Mouse (Mus musculus) kidney, adult 2 months (tissue): ENCODE measurements around the gene Zc3h12c.

Experiments
- CTCF ChIP-seq: fragments of 200-500 bp; conservative IDR thresholded peaks from 2 replicates; pipeline ENCODE4 v1.5.1; 2011; ENCODE audit warnings: low read depth, mild to moderate bottlenecking, control low read depth, low read length, moderate library complexity, mixed read lengths; ENCODE audit not compliant: insufficient read depth, insufficient read length
- POLR2A ChIP-seq: fragments of 200-500 bp; IDR thresholded peaks from one replicate; pipeline ENCODE4 v1.6.1; 2011; ENCODE audit warnings: low read depth, low read length, control low read depth

GRCm38 (mm10) chr9:52093108-52093507 is 75.3 kb downstream of the Zc3h12c start:
- TF ChIP-seq CTCF: no peak
- no peak for TF ChIP-seq POLR2A
